Mouse (Mus musculus): Measurements from ENCODE around the gene Doc2g.

Doc2g gene

DNA sequence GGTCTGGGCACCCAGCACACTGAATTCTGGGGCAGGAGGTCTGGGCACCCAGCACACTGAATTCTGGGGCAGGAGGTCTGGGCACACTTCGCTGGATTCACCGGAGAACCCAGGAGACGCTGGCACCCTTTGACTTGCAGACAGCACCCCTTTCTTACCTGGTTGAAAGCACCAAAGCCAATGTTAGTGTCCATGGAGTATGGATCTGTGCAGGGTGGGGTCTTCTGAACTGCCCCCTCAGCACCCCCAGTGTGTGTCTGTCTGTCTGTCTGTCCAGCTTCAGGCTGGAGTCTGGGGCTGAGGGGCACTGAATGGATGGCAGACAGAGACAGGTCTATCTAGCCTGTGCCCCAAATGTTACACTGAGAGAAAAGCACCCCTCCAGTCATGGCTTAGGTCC lies 11.6 kb upstream of the Doc2g start:
- no peak for DNase-seq

DNA sequence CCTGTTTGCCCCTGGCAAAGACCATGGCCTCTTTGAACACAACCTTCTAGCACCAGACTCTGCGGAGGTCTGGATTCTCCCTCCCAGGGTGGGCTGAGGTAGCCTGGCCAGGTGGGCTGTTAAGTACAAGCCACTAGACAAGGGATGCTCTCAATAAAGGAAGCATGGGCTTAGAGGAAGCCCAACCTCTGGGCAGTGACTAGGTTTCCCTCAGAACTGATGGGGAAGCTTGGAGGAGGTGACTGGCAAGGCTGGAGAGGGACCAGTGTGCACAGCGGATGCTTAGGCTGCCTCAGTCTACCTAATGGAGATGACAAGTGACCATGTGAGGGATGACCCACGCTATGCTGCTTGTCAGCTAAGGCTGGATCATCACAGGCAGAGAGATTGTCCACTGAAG lies 11.1 kb upstream of the Doc2g start:
- no peak for DNase-seq

DNA sequence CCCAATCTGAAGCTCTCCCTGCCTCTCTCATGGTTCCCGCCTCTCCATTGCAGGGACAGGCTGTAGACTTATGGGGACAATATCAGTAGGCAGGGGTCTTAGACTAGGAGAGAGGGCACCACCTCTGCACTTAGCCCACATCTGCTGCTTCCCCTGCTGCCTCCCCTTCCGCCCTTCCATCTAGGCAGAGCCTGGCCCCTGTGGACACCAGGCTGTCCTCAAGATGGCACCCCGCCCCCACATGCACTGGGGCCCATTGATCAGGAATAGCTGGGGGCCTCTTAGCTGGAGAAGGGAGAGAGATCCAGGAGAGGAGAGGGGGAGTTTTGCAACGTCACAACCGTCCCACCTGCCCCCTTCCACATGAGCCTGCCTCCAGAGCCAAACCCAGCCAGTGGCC lies 10.7 kb upstream of the Doc2g start, which contains the start of gene Tbx10:
Gene Tbx10, plus strand, starts transcription at position 337 of the 400 bp plus-strand sequence.
- DNase-seq: no peak

DNA sequence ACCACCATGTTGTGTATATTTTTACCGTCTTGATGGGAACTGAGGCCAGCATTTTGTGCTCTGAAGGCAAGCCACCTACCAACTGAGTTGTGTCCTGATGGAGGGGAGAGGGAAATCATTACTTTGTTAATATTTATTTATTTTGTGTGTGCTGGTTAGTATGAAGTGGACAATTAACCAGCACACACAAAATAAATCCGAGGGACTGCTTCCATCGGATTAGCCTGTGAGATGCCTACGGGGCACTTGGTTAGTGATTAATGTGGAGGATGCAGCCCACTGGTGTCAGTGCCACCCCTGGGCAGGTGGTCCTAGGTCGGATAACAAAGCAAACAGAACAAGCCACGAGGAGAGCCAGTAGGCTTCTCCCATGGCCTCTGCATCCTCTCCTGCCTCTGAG lies 8.2 kb upstream of the Doc2g start:
- no peak for DNase-seq

DNA sequence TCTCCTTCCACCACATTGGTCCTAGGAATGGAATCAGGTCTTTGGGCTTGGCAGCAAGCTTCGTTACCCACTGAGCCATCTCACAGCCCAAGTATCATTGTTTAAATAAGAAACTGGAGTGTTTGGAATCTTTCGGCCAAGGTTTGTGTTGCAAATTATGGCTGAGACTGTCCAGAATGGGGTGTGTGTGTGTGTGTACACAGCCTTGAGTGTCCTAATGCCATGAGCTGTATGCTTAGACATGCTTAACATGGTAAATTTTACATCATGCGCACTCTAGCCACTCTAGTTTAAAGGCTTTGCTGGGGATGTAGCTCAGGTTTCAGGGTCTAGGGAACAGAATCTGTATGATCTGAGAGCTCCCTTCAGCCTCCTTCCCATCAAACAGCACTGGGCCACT lies 7.6 kb upstream of the Doc2g start:
- DNase-seq: no peak

DNA sequence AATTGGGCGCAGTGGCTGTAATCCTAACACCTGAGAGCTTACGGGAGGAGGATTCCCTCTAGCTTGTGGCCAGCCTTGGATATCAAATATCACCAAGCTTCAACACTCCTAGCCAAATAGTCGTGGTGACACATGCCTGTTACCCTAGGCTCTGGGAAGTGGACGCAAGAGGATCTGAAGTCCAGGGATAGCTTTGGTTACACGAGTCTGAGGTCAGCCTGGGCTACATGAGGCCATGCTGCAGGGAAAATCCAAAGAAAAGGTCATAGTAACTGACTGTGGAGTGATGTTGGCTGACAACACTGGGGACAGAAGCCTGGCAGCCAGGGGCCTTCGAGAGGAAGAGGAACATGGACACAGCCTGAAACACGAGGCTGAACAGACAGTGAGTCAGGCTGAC lies 7.0 kb upstream of the Doc2g start:
- DNase-seq: no peak

DNA sequence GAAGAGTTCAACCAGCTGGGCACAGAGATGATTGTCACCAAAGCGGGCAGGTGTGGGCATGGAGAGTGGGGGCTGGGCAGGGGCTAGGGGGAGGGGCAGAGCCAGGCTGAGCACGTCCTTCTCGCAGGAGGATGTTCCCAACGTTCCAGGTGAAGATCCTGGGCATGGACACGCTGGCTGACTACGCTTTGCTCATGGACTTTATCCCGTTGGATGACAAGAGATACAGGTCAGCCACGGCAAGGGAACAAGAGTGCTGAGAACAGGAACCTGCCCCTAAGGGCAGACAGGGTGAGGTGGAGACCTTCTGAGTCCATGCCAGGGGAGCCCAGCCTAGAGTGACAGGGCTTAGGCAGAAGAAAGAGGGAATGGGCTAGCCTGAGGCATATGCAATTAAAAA lies 6.4 kb upstream of the Doc2g start:
- no peak for DNase-seq

DNA sequence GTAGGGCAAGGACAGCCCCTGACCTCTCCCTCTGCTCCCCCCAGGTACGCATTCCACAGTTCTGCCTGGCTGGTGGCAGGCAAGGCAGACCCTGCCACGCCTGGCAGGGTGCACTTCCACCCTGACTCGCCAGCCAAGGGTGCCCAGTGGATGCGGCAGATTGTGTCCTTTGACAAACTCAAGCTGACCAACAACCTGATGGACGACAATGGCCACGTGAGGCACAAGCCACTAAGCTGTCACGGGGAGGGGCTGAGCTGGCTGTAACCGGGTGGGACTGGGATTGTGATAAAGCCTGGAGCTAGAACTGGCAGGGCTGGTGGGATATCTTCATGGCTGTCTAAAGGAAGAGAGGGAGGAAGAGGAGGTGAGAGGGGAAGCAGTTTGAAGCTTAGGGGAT lies 5.9 kb upstream of the Doc2g start:
- no peak for DNase-seq

DNA sequence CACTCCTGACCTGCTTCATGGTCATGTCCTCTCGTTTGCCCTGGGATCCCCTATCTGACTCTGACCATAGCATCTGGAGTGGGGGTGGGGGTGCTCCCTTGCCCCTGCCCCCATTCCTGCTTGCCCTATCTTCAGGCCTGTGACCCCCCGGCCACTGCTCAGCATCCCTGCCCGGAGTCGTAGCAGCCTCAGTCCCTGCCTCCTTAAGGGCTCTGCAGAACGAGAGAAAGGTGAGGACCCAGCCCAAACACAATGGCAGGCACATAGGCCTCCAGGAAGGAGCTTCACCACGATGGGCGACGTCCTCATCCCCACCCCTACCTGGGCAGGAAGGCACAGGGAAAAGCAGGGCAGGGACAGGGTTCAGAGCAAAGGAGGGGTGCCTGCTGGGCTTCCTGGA lies 4.8 kb upstream of the Doc2g start:
- DNase-seq: no peak

DNA sequence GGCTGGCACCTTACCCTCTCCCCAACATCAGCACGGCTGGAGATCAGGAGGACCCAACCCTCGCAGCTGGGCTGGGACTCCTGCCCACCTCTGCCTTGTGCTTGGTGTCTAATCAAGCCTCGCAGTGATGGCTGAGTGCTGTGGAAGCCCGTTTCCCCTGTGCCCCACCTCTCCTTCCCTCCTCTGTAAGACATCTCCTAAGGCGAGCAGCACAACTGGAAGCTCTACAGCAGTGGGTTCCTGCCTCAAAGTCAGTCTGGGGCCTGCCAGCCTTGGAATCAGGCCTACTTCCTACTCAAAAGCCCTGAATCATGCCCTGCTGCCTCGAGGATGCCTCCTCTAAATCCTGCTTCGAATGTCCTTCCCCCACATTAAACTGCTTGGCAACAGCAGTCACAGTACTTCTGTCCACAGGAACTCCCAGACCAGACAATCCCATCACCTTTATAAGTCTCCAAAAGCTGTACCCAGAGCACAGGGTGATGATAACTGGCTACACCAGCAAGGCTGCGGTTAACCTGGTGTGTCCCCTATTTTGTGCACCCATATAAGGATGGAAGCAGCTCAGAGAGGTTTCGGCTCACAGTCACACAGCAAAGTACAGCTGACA lies 3.9 kb upstream of the Doc2g start:
- DNase-seq: no peak

DNA sequence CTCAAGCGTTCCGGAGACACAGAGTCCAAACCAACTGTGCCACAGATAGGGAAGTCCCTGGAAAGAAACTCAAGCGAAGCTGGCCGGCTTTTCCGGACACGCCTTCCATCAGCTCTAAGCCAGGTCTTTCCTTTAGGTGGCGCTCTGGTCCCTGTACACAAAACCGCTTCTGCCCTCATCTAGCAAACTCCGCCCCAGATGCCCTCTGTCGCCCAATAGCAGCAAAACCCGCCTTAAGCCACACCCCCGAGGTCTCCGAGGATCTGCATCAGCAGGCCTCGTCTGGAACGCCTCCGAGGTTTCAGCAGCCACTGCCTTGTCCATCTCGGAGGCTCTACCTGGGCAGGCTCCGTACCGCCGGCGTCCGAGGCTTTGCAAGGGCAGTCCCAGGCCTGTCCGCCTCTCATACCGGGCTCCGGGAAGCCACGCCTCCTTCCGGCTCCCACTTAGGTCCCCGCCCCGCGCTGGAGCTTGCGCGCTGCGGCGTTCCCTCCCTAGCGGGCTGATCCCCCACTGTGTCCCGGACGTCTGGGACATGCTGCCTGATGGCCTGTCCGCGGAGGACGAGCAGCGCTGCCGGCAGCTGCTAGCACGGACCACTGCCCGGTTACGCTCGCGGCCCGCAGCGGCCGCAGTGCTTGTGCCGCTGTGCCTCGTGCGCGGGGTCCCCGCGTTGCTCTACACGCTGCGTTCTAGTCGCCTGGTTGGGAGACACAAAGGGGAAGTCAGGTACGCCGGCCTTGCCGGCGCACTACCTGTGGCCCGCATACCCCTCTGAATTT lies 2.8 kb upstream of the Doc2g start, which contains the start of the genes Nudt8 and Gm49405:
Gene Nudt8, plus strand, starts transcription at position 462 of the 782 bp plus-strand sequence.
Gene Gm49405, plus strand, starts transcription at position 508 of the 782 bp plus-strand sequence.
- peak; percentile 89 for DNase-seq

DNA sequence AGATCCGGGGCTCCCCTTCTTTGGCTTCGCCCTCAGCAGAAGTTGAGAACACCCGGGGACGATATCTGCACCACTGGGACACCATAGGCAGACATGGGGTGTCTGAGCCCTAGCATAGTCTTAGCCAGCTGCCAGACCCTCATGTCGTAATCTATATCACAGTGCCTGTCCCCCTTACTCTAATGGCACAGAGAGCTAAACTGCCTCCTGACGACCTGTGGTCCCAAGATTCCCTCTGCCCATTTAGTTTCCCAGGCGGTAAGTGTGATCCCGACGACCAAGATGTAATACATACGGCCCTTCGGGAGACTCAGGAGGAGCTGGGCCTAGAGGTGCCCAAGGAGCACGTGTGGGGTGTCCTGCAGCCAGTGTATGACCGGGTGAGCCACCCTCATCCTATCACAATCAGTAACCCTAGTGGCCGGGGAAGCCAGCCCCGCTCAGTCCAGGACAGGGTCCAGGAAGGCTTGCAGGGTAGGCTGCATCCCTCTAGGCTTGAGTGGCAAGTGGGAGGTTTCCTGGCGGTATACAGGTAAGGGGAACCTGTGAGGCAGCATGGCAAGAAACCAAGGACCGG lies 2.1 kb upstream of the Doc2g start:
- DNase-seq: no peak

DNA sequence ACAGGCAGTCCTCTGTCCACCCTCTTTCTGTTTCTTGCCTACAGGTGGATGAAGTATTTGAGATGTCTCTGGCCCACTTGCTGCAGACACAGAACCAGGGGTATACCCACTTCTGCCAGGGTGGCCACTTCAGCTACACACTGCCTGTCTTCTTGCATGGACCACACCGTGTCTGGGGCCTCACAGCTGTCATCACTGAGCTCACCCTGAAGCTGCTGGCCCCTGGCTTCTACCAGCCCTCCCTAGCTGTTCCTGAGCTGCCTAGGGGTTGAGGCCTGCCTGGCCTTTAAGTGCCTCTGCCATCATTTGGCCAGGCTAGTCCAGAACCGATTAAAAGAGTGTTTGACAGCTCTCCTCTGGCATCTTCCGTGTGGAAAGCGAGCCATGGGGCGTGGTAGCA lies 1.4 kb upstream of the Doc2g start:
- no peak for DNase-seq

DNA sequence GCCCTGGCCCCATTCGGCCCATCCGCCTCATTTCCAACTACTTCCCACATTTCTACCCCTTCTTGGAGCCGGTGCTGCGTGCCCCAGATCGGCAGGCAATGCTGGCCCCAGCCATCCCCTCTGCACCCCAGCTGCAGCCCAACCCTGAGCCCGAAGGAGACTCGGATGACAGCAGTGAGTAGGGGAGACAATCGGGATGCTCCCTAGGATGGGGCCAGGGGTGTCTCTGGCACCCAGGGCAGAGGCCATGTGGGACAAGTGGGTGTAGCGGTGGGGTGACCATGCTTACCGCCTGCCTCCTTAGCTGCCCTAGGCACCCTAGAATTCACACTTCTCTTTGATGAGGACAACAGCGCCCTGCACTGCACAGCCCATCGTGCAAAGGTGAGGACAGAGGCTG lies 528 bp downstream of the Doc2g start:
- DNase-seq: no peak

DNA sequence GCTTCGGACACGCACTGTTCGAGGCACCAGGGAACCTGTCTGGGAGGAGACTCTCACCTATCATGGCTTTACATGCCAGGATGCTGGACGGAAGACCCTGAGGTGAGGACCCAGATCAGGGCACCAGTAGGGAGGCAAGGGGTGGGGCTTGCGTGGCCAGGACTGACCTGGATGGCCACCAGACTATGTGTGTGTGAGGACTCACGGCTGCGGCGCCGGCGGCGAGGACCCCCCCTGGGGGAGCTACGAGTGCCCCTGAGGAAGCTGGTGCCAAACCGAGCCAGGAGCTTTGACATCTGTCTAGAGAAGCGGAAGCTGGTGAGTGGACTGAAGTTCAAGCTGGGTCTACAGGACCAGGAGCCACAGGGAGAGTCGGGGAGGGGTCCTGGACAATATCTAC lies 1.2 kb downstream of the Doc2g start:
- DNase-seq: no peak

DNA sequence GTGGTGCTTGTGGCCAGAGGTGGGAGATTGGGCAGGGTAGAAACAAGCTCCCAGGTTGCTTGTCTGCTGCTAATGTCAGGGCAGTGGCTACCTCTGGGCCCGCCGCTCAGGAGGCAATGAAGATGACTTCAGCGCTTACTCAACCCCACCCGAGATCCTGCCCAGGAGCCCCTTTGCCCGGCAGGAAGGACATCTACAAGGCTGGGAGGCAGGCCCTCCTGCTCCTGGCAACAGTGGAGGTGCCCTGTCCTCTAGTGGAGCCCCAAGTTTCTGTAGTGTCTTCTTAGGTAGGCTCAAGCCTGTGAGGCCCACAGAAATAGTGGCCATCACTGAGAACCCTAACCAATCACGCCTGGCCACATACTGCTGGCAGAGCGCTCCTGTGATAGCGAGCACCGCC lies 2.0 kb downstream of the Doc2g start:
- DNase-seq: no peak

DNA sequence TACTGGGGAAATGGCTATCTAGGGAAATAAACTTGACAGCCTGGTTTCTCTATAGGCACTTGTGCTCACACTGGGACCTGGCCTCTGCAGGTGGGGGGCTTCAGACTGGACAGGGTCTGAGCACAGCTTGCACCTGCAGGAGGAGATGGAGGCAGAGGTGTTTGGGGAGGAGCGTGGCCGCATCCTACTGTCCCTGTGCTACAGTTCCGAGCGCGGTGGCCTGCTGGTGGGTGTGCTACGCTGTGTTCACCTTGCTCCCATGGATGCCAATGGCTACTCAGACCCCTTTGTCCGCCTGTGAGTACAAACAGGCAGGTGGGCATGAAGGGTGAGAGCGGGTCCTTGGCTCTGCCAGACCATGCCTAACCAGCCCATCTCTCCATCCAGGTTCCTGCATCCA lies 2.9 kb downstream of the Doc2g start:
- DNase-seq: no peak

DNA sequence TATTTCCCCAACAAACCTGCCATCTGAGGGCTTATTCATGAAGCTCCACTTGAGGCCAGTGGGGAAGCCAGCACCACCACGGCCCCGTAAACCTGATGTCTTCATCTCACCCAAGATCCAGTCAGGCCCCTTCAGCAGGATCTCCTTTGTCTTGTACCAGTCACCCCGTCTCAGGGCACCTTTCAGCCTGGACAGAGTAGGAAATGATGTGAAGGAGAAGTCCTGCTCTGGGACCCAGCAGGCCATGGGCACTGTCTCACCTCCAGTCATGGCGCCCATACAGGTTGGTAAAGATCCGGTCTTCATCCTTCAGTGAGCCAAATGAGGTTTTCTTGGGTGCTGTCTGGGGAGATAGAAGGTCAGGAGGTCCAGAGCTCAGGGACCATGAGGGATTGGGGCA lies 8.0 kb downstream of the Doc2g start:
- no peak for DNase-seq

DNA sequence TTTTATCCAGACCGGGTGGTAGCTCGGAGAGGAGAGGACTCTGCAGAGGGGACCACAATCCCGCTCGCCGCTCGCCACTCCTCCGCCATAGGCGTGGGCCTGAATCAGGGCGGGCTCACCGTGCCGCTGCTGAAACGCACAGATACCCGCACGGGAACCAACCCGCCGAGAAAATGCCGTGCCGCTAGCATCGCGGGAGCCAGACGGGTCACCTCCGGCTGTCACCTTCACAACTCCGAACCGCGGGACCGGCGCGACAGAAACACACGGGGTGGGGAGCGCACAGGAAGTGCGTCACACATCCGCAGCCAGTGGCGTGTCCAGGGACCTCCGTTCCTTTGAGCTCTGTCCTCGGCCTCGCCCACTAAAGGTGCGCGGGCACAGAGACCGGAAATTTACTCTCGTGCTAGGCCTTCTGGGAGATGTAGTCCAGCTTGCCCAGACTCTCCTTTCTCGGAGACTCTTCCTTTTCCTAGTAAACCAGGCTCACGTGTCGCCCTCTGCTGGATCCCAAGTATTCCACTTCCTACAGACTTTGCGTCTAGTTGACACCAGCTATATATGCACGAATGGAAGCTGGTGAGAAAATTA lies 9.4 kb downstream of the Doc2g start, which contains the start of gene Ndufv1:
Gene Ndufv1, minus strand, starts transcription at position 375 of the 591 bp plus-strand sequence.
- DNase-seq: peak; percentile 95

DNA sequence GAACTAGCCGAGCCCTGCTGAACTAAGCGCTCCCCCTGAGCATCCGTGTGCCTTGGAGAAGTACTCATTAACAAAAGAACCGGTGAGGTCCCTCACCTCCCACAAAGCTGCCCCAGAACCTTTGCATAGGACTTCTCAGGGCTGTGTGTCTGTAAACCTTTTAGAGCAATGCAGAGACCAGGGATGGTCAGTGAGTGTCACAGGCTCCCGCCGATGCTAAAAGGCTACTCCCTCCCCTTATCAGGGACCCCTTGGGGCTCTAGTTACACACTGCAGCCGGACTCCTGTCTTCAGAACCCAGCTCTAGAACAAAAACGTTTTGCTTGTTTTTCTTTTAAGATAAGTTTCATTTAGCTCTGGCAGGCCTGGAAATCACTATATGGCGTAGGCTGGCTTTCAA lies 10.0 kb downstream of the Doc2g start:
- DNase-seq: no peak

DNA sequence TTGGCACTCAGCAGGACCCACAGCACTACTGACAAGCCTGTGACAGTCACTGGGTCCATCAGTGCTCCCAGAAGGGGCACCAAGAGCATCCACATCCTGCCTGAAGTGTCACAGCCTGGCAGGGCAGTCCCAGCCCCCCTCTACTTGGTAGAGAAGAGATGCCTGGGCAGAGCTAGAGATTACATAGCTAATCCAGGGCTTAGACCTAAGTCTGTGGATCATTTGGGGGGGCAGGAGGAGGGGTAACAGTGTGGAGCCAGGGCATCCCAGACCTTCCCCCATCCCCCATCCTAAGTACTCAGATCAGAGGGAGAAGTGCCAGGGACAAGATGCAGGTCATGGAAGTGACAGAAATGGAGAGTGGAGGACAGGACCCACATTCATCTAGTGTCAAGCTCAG lies 11.7 kb downstream of the Doc2g start:
- no peak for DNase-seq

DNA sequence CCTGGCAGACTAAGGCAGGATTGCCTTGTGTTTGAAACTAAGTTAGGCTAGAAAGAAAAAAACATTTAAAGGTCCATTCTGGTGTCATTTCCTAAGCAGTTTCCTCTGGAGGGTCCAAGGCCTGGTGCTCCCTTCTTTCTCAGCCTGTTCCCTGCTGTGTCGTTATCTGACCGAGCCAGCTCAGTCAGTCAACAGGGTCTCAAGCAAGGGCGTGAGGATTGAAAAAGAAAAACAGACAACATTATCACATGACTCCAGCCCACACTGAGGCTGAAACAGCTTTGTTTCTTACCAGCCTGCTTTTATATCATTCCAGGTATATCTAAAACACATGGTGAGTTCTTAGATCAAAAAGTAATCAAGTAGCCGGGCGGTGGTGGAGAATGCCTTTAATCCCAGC lies 12.5 kb downstream of the Doc2g start:
- DNase-seq: no peak

DNA sequence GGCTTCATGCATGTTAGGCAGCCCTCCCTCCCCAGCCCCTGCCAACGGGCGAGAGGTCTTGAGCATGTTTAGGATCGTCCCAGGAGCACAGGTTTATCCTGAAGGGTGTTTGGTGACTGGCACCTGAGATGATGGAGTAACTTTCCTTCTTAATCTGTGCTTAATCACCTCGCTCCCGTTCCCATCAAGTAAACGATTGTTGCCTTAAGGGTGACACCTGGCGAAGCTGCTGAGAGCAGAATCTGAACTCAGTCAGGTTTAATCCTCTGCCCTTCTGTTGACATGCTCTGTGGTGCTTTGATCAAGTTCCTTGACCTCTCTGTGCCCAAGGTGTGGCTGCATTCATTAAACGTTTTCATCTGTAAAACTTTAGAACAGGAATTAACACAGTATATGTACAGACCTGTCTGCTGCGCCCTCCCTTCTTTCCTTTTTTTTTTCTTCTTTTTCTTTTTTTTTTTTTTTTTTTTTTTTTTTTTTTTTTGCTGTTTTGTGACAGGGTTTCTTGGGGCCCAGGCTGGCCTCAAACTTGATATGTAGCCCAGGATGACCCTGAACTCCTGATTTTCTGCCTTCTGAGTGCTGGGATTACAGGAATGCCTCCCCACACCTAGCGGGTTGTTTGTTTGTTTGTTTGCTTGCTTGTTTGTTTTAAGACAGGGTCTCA lies 14.9 kb downstream of the Doc2g start:
- DNase-seq: no peak
